Mouse (Mus musculus) stomach, postnatal 0 days (tissue): ENCODE measurements at regions not wholly inside any gene's neighbourhood (a gene's known extent, or its start where the extent isn't known, plus 50 kb on each side); places are given as distances from the start of the nearest gene placed in this dataset.

Experiments used
- ATAC-seq: fragments of 200-750 bp; cut with Nextera tagmentation; 2 replicates; pipeline ENCODE4 v1.8.0; 2017; ENCODE audit not compliant: low FRiP score, low TSS enrichment
- DNase-seq: peaks from one replicate; pipeline ENCODE4 v3.0.0-alpha.2; 2016; ENCODE audit warnings: low spot score
- H3K27ac ChIP-seq: fragments of 300-500 bp; sonication (generic); replicated peaks from 2 replicates; pipeline ENCODE4 v1.5.1; 2014; ENCODE audit warnings: mild to moderate bottlenecking, control low read depth
- H3K27me3 ChIP-seq: fragments of 300-500 bp; sonication (generic); 2 replicates; pipeline ENCODE4 v1.6.1; 2014; ENCODE audit warnings: low read length; ENCODE audit not compliant: control insufficient read depth, insufficient read depth
- H3K36me3 ChIP-seq: fragments of 300-500 bp; sonication (generic); 2 replicates; pipeline ENCODE4 v1.6.1; 2014; ENCODE audit warnings: low read length, mixed read lengths; ENCODE audit not compliant: control insufficient read depth, insufficient read depth
- H3K4me1 ChIP-seq: fragments of 300-500 bp; sonication (generic); replicated peaks from 2 replicates; pipeline ENCODE4 v1.6.1; 2014; ENCODE audit warnings: antibody characterized with exemption; ENCODE audit not compliant: control insufficient read depth, insufficient read depth
- H3K4me2 ChIP-seq: fragments of 300-500 bp; sonication (generic); replicated peaks from 2 replicates; pipeline ENCODE4 v1.6.1; 2014; ENCODE audit warnings: low read depth, mild to moderate bottlenecking, control low read depth, moderate library complexity
- H3K4me3 ChIP-seq: fragments of 300-500 bp; sonication (generic); 2 replicates; pipeline ENCODE4 v1.5.1; 2014; ENCODE audit warnings: low read depth, low read length, control low read depth
- H3K9ac ChIP-seq: fragments of 300-500 bp; sonication (generic); 2 replicates; pipeline ENCODE4 v1.6.1; 2014; ENCODE audit warnings: mild to moderate bottlenecking, low read length, control low read depth, mixed read lengths
- H3K9me3 ChIP-seq: fragments of 300-500 bp; sonication (generic); 2 replicates; pipeline ENCODE4 v1.6.1; 2016; ENCODE audit warnings: low read length; ENCODE audit not compliant: control insufficient read depth
- CTCF ChIP-seq: IDR thresholded peaks from 2 replicates; pipeline ENCODE4 v1.5.1; 2016; ENCODE audit warnings: antibody characterized with exemption, low read depth, mild to moderate bottlenecking, moderate library complexity
- EP300 ChIP-seq: optimal IDR thresholded peaks from 2 replicates; pipeline ENCODE3; 2016; ENCODE audit warnings: antibody characterized with exemption
- WGBS: fragments of 180-500 bp; shearing (Covaris S2); extraction: QIAGEN DNeasy Blood & Tissue Kit; methylation state at CpG from one replicate; pipeline ENCODE4 v1.1.7; 2014; 5-methylcytosine and 5-hydroxymethylcytosine counted together

- no peak overlapping the region for H3K9ac ChIP-seq
- H3K27ac ChIP-seq, result no peak overlapping the region
- ATAC-seq, result no peak
- no peak for DNase-seq
- H3K4me3 ChIP-seq, result no peak overlapping the region
- H3K36me3 ChIP-seq, result no peaks in the 10 kb centered on the region
- WGBS, result 74% methylated on average over 4 of the region's 4 CpGs
- H3K9me3 ChIP-seq, result no peaks in the 10 kb centered on the region
- no peak for TF ChIP-seq EP300
- TF ChIP-seq CTCF, result no peak
- no peaks in the 10 kb centered on the region for H3K27me3 ChIP-seq
- no peaks in the 10 kb centered on the region for H3K4me1 ChIP-seq
- no peak overlapping the region for H3K4me2 ChIP-seq
These were observed 571.7 kb upstream of the Gm9747 start for GRCm38 (mm10) chr1:81661245-81661644.

- DNase-seq (no peak), ATAC-seq (no peak)
- H3K4me1 ChIP-seq, result no peaks in the 10 kb centered on the region
- WGBS, result 52% methylated on average over 2 of the region's 2 CpGs
- TF ChIP-seq CTCF, result no peak
- TF ChIP-seq EP300, result no peak
- no peaks in the 10 kb centered on the region for H3K9me3 ChIP-seq
- H3K9ac ChIP-seq, result no peak overlapping the region
- no peaks in the 10 kb centered on the region for H3K27me3 ChIP-seq
- no peak overlapping the region for H3K27ac ChIP-seq
- H3K36me3 ChIP-seq, result no peaks in the 10 kb centered on the region
- H3K4me2 ChIP-seq, result no peak overlapping the region
- H3K4me3 ChIP-seq, result no peak overlapping the region
These were observed 561.8 kb upstream of the Gm9747 start for GRCm38 (mm10) chr1:81671142-81671541.

DNA sequence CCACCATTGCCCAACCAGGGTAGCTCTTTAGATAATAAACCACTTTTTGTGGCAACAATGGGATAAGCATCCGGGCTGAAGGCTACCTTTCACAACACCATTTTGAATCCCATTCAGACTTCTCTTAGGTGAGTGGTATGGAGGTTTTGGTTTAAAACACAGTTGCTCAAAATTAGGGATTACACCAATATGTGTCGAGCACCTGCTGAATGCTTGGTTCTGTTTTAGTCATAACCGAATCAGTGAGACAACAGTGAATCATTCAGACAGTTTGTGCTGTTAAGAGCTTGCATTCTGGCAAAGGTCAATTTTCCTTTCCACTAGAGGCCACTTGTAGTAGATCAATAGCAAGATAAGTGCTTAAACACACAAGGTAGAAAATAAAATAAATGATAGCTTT lies 561.2 kb upstream of the Gm9747 start:
- no peaks in the 10 kb centered on the region for H3K4me1 ChIP-seq
- H3K9me3 ChIP-seq, result no peaks in the 10 kb centered on the region
- ATAC-seq, result no peak
- H3K4me3 ChIP-seq, result no peak overlapping the region
- TF ChIP-seq EP300, result no peak
- TF ChIP-seq CTCF, result no peak
- H3K27ac ChIP-seq, result no peak overlapping the region
- no peak for DNase-seq
- no peak overlapping the region for H3K4me2 ChIP-seq
- H3K27me3 ChIP-seq, result no peaks in the 10 kb centered on the region
- 55% methylated on average over 3 of the region's 3 CpGs for WGBS
- no peak overlapping the region for H3K9ac ChIP-seq
- no peaks in the 10 kb centered on the region for H3K36me3 ChIP-seq

- ATAC-seq, result no peak
- Histone ChIP-seq H3K4me3 (no peak overlapping the region), H3K27ac (no peak overlapping the region), H3K9me3 (no peaks in the 10 kb centered on the region), H3K4me2 (no peak overlapping the region), H3K9ac (no peak overlapping the region), H3K4me1 (no peaks in the 10 kb centered on the region), H3K27me3 (no peaks in the 10 kb centered on the region), H3K36me3 (no peaks in the 10 kb centered on the region)
- TF ChIP-seq CTCF, result no peak
- TF ChIP-seq EP300, result no peak
- DNase-seq, result no peak
- WGBS, result 57% methylated on average over 5 of the region's 5 CpGs
These were observed 557.2 kb upstream of the Gm9747 start for GRCm38 (mm10) chr1:81675576-81676342.

DNA sequence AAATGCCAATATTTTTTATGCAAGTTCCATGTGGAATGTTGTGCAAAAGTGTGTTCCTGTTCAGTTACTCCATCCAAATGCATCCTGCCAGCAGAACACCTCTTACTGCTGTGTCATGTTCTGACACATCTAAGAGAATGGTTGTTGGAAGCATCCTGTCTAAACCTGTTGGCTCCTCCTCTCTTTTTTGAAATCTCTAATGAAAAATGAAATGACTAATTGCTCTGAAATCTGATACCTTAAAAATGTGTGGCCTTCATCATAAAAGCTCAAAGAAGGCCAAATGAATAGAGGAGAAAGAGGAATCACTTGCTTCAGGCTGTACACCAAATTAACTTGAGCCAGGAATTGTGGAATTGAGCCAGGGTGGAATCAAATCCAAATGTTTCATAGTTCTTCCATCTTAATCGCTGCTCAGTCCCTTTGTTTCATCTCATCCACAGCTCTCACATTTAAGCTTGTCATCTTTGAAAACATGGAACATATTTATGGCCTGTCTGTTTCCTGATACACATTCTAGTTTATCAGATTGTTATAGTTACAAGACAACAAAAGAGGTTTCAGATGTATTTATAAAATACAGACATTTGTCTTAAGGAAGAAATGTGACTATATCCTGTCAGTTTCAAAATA lies 555.0 kb upstream of the Gm9747 start:
- H3K4me1 ChIP-seq, result no peaks in the 10 kb centered on the region
- no peak overlapping the region for H3K9ac ChIP-seq
- DNase-seq (no peak), ATAC-seq (no peak)
- H3K9me3 ChIP-seq, result no peaks in the 10 kb centered on the region
- no peak overlapping the region for H3K4me3 ChIP-seq
- H3K4me2 ChIP-seq, result no peak overlapping the region
- TF ChIP-seq CTCF, result no peak
- TF ChIP-seq EP300, result no peak
- no peak overlapping the region for H3K27ac ChIP-seq
- 33% methylated on average over 1 of the region's 1 CpGs for WGBS
- no peaks in the 10 kb centered on the region for H3K36me3 ChIP-seq
- H3K27me3 ChIP-seq, result no peaks in the 10 kb centered on the region

DNA sequence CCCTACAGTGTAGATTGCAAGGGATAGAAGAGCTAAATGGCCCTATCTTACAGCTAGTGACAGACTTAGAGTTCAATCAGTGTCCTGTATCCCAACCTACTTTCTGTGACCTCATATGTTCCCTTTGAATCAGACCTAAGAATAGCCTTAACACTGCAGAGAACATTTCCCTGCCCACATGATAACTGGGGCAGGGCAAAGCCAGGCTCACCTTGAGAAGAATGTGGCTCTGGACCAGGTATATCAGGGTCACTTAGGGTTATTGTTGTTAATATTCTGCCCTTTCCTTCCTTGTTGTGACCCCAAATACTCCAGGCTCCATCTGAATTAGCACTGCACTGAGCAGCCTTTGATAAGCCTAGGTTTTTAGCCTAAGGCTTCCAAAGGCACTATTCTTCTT lies 536.8 kb upstream of the Gm9747 start:
- TF ChIP-seq EP300, result no peak
- no peak for TF ChIP-seq CTCF
- H3K36me3 ChIP-seq, result no peaks in the 10 kb centered on the region
- no peak overlapping the region for H3K4me3 ChIP-seq
- ATAC-seq (peak; percentile 53; the same call in 1 of the 2 replicates), DNase-seq (no peak)
- no peak overlapping the region for H3K4me2 ChIP-seq
- no peaks in the 10 kb centered on the region for H3K27me3 ChIP-seq
- no peak overlapping the region for H3K9ac ChIP-seq
- H3K4me1 ChIP-seq, result no peaks in the 10 kb centered on the region
- H3K9me3 ChIP-seq, result no peaks in the 10 kb centered on the region
- no peak overlapping the region for H3K27ac ChIP-seq
